Mouse (Mus musculus): ENCODE data around the gene Tcf7l1. TPM values are rescaled to one million over a fixed set of nuclear protein-coding genes. Genes with fewer than 3 reads are reported as not detected.

Gene Tcf7l1
- polyA plus RNA-seq, 1 experiment, result 6.0 TPM

GRCm38 (mm10) chr6:72671129-72671528 is 117.9 kb downstream of the Tcf7l1 start:
- Histone ChIP-seq H3K4me3 (ENCODE audit: control insufficient read depth, insufficient read depth, low read length) (no peak overlapping the region), H3K27ac (ENCODE audit: control insufficient read depth, insufficient read depth, low read length) (no peak overlapping the region), H3K27me3 (ENCODE audit: control insufficient read depth, insufficient read depth, low read length) (no peaks in the 10 kb centered on the region), H3K36me3 (ENCODE audit: control insufficient read depth, insufficient read depth, low read length) (no peaks in the 10 kb centered on the region), H3K4me1 (replicated peaks; ENCODE audit: control insufficient read depth, insufficient read depth, low read length) (no peaks in the 10 kb centered on the region)
- DNase-seq, result no peak
- TF ChIP-seq POLR2A (IDR thresholded peaks at IDR 0.05; ENCODE audit: control insufficient read depth, extremely low read depth, insufficient read depth, low read length, poor library complexity), result no peak
- no peak for TF ChIP-seq CTCF (IDR thresholded peaks at IDR 0.05; ENCODE audit: borderline replicate concordance, control insufficient read depth, extremely low read depth, insufficient read depth, low read length, poor library complexity)
- WGBS, result 84% methylated on average over 8 of the region's 8 CpGs

- H3K4me3 ChIP-seq (ENCODE audit: control insufficient read depth, insufficient read depth, low read length), result no peak overlapping the region
- H3K36me3 ChIP-seq (ENCODE audit: control insufficient read depth, insufficient read depth, low read length), result no peaks in the 10 kb centered on the region
- WGBS, result 69% methylated on average over 4 of the region's 4 CpGs
- H3K27ac ChIP-seq (ENCODE audit: control insufficient read depth, insufficient read depth, low read length), result no peak overlapping the region
- TF ChIP-seq CTCF (IDR thresholded peaks at IDR 0.05; ENCODE audit: borderline replicate concordance, control insufficient read depth, extremely low read depth, insufficient read depth, low read length, poor library complexity) (no peak), POLR2A (IDR thresholded peaks at IDR 0.05; ENCODE audit: control insufficient read depth, extremely low read depth, insufficient read depth, low read length, poor library complexity) (no peak)
- no peaks in the 10 kb centered on the region for H3K4me1 ChIP-seq (replicated peaks; ENCODE audit: control insufficient read depth, insufficient read depth, low read length)
- no peaks in the 10 kb centered on the region for H3K27me3 ChIP-seq (ENCODE audit: control insufficient read depth, insufficient read depth, low read length)
- DNase-seq, result peak; percentile 69
Observed at GRCm38 (mm10) chr6:72667021-72667420, 122.0 kb downstream of the Tcf7l1 start.

GRCm38 (mm10) chr6:72664290-72664689 is 124.8 kb downstream of the Tcf7l1 start:
- TF ChIP-seq POLR2A (IDR thresholded peaks at IDR 0.05; ENCODE audit: control insufficient read depth, extremely low read depth, insufficient read depth, low read length, poor library complexity) (no peak), CTCF (IDR thresholded peaks at IDR 0.05; ENCODE audit: borderline replicate concordance, control insufficient read depth, extremely low read depth, insufficient read depth, low read length, poor library complexity) (no peak)
- Histone ChIP-seq H3K36me3 (ENCODE audit: control insufficient read depth, insufficient read depth, low read length) (no peaks in the 10 kb centered on the region), H3K27ac (ENCODE audit: control insufficient read depth, insufficient read depth, low read length) (no peak overlapping the region), H3K4me3 (ENCODE audit: control insufficient read depth, insufficient read depth, low read length) (no peak overlapping the region), H3K4me1 (replicated peaks; ENCODE audit: control insufficient read depth, insufficient read depth, low read length) (0 out of 2 replicates have a peak, but pooled peaks cover 2% of the 10 kb centered on the region), H3K27me3 (ENCODE audit: control insufficient read depth, insufficient read depth, low read length) (no peaks in the 10 kb centered on the region)
- no peak for DNase-seq
- WGBS, result 78% methylated on average over 8 of the region's 8 CpGs

GRCm38 (mm10) chr6:72663000-72663399 is 126.1 kb downstream of the Tcf7l1 start:
- 0 out of 2 replicates have a peak, but pooled peaks cover 2% of the 10 kb centered on the region for H3K4me1 ChIP-seq (replicated peaks; ENCODE audit: control insufficient read depth, insufficient read depth, low read length)

GRCm38 (mm10) chr6:72660391-72660720 is 128.7 kb downstream of the Tcf7l1 start:
- Histone ChIP-seq H3K4me1 (replicated peaks; ENCODE audit: control insufficient read depth, insufficient read depth, low read length) (peaks cover 6% of the 10 kb centered on the region), H3K4me3 (ENCODE audit: control insufficient read depth, insufficient read depth, low read length) (no peak overlapping the region), H3K27ac (ENCODE audit: control insufficient read depth, insufficient read depth, low read length) (no peak overlapping the region), H3K27me3 (ENCODE audit: control insufficient read depth, insufficient read depth, low read length) (no peaks in the 10 kb centered on the region), H3K36me3 (ENCODE audit: control insufficient read depth, insufficient read depth, low read length) (no peaks in the 10 kb centered on the region)
- no peak for DNase-seq
- no peak for TF ChIP-seq CTCF (IDR thresholded peaks at IDR 0.05; ENCODE audit: borderline replicate concordance, control insufficient read depth, extremely low read depth, insufficient read depth, low read length, poor library complexity)
- no peak for TF ChIP-seq POLR2A (IDR thresholded peaks at IDR 0.05; ENCODE audit: control insufficient read depth, extremely low read depth, insufficient read depth, low read length, poor library complexity)
- WGBS, result 85% methylated on average over 6 of the region's 6 CpGs

More at GRCm38 (mm10) chr6:72663000-72663399, 126.1 kb downstream of the Tcf7l1 start:
- H3K4me3 ChIP-seq (ENCODE audit: control insufficient read depth, insufficient read depth, low read length), result no peak overlapping the region
- no peak for TF ChIP-seq CTCF (IDR thresholded peaks at IDR 0.05; ENCODE audit: borderline replicate concordance, control insufficient read depth, extremely low read depth, insufficient read depth, low read length, poor library complexity)
- TF ChIP-seq POLR2A (IDR thresholded peaks at IDR 0.05; ENCODE audit: control insufficient read depth, extremely low read depth, insufficient read depth, low read length, poor library complexity), result no peak
- no peak overlapping the region for H3K27ac ChIP-seq (ENCODE audit: control insufficient read depth, insufficient read depth, low read length)
- 0% methylated on average over 1 of the region's 1 CpGs for WGBS
- no peak for DNase-seq
- H3K27me3 ChIP-seq (ENCODE audit: control insufficient read depth, insufficient read depth, low read length), result no peaks in the 10 kb centered on the region
- H3K36me3 ChIP-seq (ENCODE audit: control insufficient read depth, insufficient read depth, low read length), result no peaks in the 10 kb centered on the region

GRCm38 (mm10) chr6:72659717-72660390 is 129.2 kb downstream of the Tcf7l1 start:
- TF ChIP-seq POLR2A (IDR thresholded peaks at IDR 0.05; ENCODE audit: control insufficient read depth, extremely low read depth, insufficient read depth, low read length, poor library complexity) (no peak), CTCF (IDR thresholded peaks at IDR 0.05; ENCODE audit: borderline replicate concordance, control insufficient read depth, extremely low read depth, insufficient read depth, low read length, poor library complexity) (no peak)
- peaks cover 9% of the 10 kb centered on the region for H3K4me1 ChIP-seq (replicated peaks; ENCODE audit: control insufficient read depth, insufficient read depth, low read length)
- DNase-seq, result no peak
- H3K4me3 ChIP-seq (ENCODE audit: control insufficient read depth, insufficient read depth, low read length), result no peak overlapping the region
- WGBS, result 32% methylated on average over 8 of the region's 8 CpGs
- no peaks in the 10 kb centered on the region for H3K27me3 ChIP-seq (ENCODE audit: control insufficient read depth, insufficient read depth, low read length)
- H3K36me3 ChIP-seq (ENCODE audit: control insufficient read depth, insufficient read depth, low read length), result no peaks in the 10 kb centered on the region
- H3K27ac ChIP-seq (ENCODE audit: control insufficient read depth, insufficient read depth, low read length), result no peak overlapping the region

All from thymus, adult 2 months (tissue).